Mouse (Mus musculus) frontal cortex, postnatal 25 days (tissue): ENCODE measurements at regions not wholly inside any gene's neighbourhood (a gene's known extent, or its start where the extent isn't known, plus 50 kb on each side); places are given as distances from the start of the nearest gene placed in this dataset.

Experiments used
- DNase-seq, 2 experiments: peaks; one replicate each; pipeline ENCODE4 v3.0.0; 2022; ENCODE audit warnings: low spot score in 2 of 2

DNA sequence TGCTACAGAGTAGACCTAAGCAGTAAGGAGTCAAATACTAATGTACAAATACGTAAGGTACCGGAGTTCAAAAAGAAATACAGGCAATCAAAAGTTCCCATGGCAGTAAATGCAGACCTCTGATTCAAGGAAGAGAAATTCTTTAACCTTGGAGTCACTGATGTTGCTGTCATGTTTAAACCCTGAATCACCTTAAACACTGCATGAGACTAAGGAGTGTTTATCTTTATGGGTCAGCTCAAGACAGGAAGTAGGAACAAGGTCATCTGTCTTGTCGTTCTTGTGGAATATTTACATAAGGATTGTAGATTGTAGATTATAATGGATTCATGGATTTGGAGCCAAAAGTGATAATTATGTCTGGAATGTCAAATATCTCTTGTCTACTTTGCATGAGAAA lies 1708.7 kb upstream of the Slc10a2 start:
- no peak for DNase-seq

DNA sequence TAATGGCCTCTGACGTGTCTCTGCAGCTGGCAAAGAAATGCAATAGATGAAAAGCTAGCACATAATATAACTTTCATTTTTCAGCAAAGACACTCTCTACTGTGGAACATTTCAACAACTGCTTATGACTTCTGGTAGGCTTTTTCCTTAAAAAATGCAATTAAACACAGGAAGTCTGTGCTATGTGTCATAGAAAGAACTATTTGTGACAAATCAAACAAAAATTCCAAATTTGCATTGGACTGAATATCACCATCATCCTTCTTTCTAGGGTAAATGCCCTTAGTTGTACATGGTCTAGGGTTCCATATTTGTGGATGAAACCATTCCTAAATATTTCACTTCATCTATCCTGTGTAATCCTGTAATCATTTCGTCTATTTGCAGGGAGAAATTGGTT lies 1702.0 kb upstream of the Slc10a2 start:
- DNase-seq = no peak

DNA sequence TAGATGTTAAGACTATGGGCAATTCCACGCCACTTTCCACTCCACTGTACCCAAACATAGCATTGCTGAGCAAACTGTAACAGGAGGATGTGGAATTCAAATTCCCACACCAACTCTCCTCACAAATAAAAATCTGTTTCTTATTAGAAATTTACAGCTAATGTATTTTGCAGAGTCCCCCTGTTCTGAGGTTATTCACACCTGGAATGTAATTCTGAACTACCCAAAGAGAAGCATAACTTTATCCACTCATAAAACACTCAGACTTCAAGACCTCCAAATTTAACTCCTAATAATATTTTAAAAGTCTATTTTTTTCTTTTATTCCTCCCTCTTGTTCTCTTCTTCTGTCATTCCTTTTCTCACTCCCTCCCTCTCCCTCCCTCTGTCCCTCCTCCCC lies 1698.0 kb upstream of the Slc10a2 start:
- no peak for DNase-seq

DNA sequence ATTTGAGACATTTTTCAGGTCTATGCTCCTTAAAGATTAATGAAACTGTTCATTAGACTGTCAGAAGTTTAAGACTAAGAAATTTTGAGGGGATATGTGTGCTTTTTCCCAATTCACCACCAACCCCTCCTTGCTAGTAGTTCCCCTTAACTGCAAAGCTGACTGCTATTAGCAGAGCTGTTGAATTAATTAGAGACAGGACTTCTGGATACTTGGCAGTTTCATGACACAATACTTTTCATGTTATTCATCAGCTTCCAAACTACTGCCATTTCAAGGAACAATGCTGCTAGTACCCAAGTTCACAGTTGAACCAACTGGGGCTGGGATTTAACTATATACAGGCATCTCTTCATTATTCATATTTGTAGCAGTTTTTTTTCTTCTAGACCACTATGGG lies 1695.9 kb upstream of the Slc10a2 start:
- DNase-seq = no peak

DNA sequence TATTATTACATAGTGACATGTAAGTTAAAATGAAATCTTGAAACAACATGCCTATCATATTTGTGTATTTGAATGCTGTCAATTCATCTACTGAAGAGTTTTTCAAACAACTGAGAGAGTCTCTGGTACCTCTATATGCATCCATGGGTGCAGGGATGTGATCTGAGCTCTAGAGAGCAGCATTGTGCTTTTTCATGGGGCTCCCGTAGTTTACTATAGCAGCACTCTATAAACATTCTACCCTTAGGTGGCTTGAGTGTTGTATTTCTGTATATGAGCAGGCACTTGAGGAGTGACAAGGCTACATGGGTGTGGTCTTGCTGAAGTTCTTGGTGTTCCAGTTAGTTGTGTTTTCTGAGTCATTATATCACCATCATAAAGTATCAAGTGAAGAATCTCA lies 1683.9 kb upstream of the Slc10a2 start:
- no peak for DNase-seq

DNA sequence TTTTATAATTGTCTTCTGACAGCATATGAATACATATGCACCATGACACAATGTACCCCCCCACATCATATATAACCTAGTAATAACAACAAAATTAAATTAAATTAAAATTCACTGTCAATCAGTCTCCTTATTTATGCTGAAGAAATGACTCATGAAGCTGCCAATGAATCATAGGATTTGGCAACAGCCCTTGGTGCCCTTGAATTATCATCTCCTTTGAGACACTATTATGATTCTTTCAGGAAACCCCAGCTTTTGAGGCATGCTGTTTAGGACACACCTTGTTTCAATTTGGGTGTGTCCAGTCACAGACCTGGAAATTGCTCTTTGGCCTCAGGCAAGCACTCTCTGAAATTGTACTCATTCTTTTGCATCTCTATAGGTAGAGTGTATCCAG lies 1675.8 kb upstream of the Slc10a2 start:
- DNase-seq = no peak

DNA sequence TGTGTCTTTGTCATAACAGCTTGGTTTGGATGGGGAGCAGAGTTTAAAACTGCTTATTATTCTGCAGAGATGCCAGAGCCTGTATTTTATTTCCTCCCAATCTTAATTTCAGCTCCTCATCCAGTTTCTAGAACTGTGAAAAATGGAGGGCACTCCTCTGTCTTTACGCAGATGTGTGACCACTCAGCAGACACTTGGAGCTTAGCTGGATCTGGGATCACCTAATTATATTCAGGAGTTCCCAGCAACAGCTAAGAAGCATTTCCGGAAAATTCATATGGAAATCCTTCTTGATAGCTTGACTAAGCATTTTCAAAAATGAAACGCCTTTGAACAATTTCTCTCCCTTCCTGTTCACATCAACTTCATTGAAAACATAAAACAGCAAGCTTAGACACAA lies 1670.0 kb upstream of the Slc10a2 start:
- no peak for DNase-seq

DNA sequence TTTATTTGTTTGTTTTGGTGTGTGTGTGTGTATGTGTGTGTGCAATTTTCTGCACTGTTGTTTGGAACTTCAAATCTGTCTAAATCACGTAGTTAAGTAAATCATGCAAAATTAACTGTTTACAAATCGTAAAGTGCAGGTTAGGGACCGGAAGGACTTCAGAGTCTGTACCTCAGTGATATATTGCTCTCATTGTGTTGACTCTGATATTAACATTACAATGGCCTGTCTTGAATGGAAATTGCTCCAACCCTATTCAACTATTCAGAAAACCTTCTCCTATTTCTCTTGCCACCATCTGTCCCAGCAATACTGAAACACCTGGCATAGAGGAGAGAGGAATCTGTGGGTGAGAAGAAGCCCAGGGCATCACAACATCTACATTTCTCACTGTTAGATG lies 1624.4 kb upstream of the Slc10a2 start:
- DNase-seq = no peak

DNA sequence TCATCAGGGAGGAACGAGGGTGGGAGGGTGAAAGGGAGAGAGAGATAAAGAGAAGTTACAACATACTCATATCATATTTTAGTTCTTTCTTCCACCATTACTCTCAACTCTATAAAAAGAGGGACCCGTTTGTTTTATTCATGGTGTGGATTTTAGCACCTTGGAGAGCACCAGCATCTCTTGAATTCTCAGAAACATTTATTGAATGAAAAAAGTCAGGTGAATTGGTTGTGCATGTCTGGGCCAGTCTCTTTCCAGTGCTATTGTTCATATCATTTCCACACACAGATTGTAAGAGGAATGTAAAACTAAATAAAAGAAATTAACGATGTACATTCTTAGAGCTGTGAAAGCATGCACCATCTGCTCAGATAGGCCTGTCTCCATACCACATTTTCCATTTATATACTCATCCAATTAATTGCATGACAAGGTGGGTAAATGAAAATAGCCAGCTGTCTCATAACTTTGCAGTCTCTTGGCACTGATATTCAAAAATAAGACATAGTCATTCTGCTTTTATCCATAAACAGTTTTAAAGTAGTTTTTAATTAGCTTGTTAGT lies 1603.8 kb upstream of the Slc10a2 start:
- no peak for DNase-seq

DNA sequence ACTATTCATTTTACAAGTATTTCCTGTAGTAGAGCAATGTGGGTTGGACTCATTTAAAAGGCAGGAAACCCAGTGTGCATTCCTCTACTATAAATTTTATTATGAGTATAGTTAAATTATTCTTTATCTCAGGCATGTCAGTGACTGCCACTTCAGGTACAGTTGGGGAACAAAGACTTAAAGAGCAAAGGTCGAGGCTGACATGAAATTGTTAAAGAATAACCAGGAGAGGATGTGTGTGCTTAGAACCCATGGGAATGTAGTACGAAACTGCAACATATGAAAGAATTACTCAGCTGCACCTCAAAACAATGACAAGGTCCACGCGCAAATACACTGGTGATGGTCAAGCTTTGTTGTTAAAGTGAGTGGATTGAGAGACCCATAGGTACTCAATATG lies 1583.4 kb upstream of the Slc10a2 start:
- DNase-seq = no peak

DNA sequence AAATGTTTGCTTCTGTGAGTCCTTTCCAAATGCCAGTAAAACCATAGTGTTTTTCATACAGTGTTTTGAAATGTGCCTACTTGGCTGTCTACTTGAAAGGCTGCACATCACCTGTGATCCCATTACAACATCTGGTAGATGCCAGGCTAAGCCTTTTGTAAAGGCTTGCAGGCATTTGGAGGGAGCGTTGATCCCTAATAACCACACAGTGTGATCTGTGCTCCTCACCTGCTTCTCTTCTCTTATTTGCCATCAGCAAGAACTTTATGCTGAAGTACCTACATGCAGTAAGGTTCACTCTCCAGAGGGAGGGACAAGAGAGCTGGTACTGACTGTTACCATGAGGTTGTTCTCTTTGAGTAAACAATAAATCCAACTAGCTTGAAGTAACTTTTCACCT lies 1553.7 kb upstream of the Slc10a2 start:
- no peak for DNase-seq

DNA sequence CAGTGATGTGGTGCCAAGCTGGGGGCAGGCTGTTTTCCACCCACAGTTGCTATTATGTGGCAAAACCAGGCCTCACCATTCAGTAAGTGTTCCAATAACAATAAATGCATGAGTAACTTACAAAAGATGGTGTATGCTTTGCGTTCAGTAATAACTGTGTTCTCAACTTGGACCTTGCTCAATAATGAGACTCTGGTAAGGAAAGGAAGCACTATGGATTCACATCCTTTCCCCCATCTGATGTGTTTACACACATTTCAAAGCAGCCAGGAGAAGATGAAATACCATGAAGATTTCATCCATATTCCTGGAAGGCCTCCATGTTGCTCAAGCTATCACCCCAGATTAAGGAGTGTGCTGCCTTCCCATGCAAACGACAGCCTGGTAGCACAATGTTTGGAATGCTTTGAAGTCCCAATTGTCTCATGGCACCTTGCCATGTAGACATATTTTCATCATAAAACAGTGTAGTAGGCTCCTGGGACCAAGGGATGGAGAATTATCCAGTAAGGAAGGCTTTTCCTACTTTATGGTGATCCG lies 1552.4 kb upstream of the Slc10a2 start:
- DNase-seq = no peak

DNA sequence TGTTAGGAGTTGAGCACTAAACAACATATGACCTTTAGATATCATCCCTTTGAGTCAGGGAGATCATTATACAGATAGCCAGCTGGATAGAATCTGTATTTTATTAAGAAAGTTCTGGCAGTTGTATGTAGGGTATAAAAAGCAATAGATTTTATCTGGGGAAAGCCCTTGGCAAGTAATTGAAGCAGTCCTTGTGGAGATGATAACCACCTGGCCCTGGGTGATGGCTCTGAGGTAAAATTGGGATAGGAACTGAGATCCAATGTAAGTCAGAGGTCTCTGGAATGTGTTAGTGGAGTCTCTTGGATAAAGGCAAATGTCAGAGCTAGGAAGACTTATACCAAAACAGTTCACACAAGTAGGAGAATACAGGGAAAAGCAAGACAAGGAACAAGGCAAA lies 1547.0 kb upstream of the Slc10a2 start:
- DNase-seq = no peak

DNA sequence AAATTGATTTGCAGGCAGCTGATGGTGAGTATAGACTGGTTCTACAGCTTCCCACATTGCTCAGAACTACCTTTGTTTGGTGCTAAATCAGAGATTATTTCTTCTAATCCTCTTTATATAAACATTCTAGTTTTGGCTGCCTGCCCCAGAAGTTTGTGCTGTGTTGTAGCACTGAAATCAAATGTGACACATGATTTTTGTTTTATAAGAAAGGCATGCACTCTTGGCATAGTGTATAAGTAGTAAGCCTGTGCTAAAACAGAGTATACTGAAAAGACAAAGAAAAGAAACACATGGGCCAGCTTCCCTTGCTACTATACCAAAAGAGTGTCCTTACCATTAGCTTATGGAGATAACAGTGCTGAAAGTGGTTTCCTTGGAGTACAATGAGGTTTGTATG lies 1542.9 kb upstream of the Slc10a2 start:
- no peak for DNase-seq

DNA sequence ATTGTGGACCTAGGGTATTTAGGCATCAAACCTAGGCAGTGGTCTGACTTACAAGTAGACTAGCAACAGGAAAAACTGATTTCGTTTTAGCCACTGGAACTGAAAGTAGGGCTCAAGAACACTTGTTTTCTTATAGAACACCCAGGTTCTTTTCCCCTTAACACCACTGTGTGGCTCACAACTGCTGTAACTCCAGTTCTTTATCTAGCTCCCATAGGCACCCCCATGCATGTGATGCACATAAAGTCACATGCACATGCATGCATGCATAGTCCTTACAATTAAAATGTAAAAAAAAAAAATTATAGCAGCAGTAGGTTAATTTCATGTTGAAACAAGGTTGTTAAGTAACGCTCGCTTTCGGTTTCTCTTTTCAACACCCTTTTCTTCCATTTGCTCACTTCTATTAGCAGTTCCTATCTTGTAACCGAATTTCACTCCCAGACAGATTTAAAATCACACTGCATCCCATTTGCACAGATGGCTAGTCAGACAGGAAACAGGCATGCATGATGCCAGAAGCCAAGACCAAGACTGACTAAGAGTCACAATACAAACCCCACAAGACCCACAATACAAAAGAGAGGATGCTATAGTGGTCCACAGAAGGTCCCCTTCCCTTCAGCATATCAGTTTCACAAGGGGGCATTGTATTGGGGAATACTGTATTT lies 1540.3 kb upstream of the Slc10a2 start:
- no peak for DNase-seq

DNA sequence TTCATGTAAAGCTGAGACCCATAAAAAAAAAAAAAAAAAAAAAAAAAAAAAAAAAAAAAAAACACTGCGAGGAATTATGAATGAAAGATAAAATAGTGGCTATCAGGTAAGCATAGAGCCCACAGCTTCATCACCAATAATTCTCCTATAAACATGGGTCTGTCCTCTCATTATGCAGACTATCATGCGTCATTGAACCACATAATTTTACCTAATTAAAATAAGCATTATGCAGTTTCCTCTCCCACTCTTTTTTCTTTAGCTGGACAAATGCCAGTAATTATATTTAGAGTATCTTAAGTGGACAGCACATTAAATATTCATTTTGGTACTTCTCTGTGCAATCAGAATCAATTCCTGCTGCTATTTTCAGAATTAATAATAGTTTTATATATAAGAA lies 1539.2 kb upstream of the Slc10a2 start:
- no peak for DNase-seq

DNA sequence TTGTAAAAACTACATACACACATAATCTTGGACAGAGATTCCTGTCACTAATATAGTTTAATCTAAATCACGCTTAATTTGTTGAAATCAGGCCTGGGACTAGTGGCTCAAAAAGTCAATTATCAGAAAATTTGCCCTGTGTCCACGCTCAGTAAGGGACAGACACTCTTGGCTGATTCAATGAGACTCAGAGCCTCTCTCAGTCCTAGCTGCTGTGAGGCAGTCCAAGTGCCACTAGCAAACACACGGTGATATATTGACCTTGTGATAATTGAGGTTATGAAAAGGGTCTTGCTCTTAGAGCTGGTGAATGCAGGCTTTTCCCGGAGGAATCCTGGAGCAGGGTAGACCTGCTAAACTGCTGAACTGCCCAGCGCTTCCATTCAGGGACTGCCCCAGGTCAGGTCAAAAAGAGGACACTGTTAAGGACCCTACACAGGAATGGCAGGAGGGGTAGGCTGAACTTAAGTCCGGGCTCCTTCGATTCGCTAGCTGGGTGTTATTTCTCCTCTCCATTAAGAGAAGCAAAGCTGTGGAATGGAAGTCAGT lies 1521.9 kb upstream of the Slc10a2 start:
- DNase-seq = no peak

DNA sequence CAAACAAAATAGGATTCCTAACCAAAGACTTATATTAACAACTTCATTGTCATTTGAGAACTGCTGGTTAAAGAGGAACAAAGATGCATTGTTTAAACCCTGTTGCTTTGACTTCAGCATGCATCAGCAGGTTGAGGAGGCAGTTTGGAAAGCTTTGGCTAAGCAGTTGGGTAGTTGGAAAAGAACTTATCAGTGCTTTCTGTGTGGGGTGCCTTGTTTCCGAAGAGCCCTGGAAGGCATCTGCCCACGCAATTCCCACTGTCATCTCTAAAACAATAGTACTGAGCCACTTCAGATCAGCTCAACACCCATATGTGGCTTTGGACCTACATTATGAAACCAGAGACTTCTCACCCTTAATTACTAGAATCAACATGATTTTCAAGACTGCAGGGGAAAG lies 1503.7 kb upstream of the Slc10a2 start:
- no peak for DNase-seq

DNA sequence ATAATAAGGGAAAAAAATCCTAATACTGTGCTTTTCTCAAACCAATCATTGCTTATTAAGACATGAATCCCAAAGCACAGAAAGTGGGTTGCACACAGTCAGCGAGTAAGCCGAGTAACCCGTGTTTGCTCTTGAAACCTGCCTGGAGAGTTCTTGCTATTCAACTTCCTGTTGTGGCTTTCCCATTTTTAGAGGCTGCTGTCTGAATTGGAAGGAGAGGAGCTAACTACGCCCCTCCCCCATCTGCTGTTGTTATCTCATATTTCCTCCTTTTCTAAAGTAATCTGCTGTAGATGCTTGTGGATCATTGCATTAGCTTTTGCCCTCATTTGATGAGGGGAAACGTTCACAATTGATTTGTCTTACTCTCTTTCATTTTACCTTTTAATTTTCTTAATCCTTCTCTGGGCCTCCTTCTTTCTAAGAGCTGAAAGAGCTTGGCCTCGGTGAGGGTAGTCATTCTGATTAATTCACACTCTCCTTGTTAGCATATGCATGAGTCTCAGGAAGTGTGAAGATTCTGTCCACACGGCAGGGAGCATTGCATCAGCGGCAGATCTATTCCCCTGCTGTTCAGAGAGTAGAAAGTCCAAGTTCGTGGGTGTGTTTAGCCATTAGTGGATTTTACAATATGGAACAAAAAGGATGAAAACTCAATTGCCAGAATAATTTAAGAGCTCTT lies 1501.8 kb upstream of the Slc10a2 start:
- DNase-seq = no peak

DNA sequence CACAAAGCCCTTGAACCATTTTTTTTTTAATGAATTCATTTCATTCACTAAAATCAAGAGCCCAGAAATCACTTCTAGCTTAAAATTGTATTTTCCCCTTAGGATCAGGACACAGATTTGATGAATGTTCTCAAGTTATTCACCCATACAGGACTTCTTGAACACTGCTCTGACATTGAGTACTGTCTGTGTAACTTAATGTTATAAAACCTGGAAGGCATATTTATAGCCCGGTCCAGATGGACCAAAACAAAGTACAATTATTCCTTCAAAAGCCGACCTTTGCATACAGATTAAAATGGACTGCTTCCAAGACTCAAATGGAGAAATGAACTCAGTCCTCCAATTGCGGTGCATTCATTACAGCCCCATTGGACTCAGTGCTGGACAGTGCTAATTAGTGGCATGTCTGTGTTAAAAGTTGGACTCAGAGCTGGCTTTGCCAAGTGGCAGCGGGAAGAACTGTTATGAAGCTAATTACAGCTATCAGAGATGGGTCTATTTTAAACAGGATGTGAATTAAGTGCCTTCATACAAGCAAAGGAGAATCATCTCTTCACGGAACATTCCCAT lies 1499.2 kb upstream of the Slc10a2 start:
- peak in 1 of 2 experiments; percentile 7 for DNase-seq

DNA sequence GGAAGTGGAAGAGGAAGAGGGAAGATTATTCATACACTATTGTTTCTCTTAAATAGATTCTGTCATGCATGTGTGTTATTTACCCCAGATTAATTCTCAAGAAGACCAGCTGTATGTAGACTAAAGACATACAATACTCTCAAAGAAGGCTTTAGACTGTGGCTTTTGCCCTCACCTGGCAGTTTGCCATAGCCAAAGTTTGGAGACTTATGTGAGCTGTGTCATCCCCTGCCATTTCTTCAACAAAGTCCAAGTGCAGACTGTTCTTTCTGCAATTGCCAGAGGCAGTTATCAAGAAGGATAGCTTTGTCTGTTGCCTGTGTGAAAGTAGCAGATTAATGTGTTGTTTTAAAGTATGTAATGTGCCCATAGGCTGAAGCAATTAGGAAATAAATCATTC lies 1485.0 kb upstream of the Slc10a2 start:
- DNase-seq = no peak

DNA sequence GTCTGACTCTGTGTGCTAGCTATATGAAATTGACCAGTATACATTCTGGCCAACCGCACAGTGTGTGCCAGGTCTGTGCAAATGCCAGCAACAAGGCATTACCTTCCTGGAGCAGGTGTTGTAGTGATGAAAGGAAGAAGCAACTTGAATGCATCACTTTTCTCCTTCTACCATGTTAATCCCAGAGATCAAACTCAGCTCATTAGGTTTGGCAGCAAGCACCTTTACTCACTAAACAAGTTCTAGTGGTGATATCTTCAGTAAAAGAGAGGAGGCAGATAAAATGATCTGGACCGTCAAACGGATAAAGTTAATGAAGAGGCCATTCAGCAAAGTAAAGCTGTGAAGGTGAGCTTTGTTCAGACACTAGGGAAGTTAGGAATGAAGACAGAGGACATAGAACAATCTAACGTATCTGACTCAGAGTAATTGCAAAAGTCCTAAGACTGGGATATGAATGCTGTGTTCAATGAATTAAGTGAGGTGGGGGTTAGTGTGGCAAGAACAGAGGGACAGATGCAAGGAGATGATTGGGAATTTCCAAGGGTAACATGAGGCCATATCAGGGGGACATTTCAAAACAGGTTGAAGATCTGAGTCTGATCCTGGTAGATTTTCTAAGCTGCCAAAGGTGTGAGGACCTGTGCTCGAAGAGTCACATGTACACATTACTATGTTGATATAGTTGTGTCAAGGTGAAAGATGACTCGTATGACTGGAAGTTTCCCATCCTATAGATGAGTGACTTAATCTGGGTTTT lies 1478.4 kb upstream of the Slc10a2 start:
- DNase-seq = no peak
